Mouse (Mus musculus): Measurements from ENCODE around the gene Ryr1. TPM values are rescaled to one million over a fixed set of nuclear protein-coding genes. Genes with fewer than 3 reads are reported as not detected.
"Not testable (repeated sequence)": the region's sequence is repeated elsewhere in the genome, so short reads cannot be mapped to it uniquely, and the experiment has no call there.

The Ryr1 gene
- total RNA-seq, 4 experiments from 2014 or later, result 1,847 to 2,398 (median 2,093) TPM

DNA sequence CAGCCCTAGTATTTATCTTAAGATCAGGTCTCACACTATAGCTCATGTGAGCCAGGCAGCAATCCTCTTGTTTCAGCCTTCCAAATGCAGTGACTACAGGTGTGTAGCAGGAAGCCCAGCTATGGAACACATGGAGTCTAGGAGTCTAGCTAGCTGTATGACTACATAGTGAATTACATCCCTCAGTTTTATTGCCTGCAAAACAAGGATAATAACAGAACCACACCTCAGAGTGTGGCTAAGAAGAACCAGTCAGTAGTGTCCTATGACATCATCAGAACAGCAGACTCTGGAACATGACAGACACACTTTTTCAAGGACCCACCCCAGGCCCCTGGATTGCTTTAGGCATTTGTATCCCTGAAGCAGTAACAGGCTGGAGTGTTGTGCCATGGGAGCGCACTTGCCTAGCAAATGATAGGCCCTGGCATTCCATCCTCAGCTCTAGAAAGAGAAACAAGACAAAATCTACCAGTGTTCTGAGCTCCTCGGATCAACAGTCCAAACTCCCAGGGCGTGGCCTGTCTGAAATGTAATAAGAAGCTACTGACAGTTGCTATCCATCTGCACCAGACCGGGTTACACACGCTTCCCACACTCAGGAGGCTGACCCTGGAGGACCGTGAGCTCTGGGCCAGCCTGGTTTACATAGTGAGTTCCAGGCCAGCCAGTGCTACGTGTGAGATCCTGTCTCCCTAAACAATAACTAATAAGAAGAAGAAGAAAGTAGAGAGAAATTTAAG, 21.8 kb upstream of the Ryr1 start:
- DNase-seq (ENCODE audit: low spot score in 2 of 2), result no peak

DNA sequence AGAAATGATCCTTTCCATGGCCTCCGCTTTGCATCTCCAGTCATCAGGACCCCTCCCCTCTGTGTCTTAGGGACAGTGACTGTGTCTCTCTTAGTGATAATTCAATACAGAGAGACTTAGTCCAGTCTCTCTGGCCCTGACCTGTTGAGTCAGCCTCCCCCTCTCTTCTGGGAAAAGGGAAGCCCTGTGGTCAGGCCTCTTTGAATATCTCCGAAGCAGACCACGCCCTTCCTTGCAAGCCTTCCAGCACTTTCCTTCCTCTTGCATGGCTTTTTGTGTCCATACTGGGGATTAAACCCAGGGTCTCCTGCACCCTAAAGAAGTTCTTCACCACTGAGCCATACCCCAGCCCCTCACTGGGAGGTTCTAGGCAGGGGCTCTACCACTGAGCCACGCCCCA, 19.0 kb upstream of the Ryr1 start:
- DNase-seq (ENCODE audit: low spot score in 2 of 2), result no peak

DNA sequence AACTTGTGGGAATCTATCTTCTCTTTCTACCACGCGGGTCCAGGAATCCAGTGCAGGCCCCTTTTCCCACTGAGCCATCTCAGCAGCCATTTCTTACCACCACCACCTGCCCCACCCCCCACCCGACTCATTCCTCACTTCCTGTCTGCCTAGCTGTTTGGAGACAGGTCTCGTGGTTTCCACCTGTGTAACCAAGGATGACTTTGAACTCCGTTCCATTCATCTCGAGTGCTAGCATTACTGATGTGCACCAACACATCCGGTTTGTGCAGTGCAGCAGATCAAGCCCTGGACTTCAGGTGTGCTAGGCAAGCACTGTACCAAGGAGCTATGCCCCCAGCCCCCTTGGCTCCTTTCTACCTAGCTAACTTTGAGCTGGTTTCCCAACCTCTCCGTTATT, 16.4 kb upstream of the Ryr1 start:
- DNase-seq (ENCODE audit: low spot score in 2 of 2), result no peak

DNA sequence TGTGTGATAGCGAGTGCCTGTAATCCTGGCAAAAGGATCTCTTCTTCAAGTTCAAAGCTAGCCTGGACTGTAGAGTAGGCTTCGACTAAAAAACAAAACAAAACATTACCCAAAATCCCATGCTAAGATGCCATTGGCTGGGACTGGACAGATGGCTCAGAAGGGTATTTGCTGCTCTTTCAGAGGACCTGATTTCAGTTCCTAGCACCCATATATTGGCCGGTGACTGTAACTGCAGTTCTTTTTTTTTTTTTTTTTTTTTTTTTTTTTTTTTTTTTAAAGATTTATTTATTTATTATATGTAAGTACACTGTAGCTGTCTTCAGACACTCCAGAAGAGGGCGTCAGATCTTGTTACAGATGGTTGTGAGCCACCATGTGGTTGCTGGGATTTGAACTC, 14.3 kb upstream of the Ryr1 start:
- DNase-seq (ENCODE audit: low spot score in 2 of 2), result not testable (repeated sequence)

DNA sequence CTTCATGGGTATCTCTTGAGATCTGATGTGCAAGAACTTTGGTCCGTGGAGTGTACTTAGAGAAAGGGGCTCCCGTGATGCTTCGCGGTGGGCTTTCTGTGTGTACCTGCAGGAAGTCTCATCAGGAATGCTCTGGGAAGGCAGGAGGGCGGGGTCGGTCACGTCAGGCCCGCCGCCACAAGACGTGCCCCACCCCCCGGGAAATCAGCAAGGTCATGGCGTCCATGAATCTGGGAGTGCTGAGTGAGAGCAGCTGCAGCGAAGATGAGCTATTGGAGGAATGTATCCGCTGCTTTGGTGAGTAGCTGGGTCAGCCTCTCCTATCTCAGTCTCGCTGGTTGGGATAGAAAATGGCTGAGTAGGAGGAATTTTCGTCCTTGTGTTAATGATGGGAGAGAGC, 12.4 kb upstream of the Ryr1 start:
- no peak for DNase-seq (ENCODE audit: low spot score in 2 of 2)

DNA sequence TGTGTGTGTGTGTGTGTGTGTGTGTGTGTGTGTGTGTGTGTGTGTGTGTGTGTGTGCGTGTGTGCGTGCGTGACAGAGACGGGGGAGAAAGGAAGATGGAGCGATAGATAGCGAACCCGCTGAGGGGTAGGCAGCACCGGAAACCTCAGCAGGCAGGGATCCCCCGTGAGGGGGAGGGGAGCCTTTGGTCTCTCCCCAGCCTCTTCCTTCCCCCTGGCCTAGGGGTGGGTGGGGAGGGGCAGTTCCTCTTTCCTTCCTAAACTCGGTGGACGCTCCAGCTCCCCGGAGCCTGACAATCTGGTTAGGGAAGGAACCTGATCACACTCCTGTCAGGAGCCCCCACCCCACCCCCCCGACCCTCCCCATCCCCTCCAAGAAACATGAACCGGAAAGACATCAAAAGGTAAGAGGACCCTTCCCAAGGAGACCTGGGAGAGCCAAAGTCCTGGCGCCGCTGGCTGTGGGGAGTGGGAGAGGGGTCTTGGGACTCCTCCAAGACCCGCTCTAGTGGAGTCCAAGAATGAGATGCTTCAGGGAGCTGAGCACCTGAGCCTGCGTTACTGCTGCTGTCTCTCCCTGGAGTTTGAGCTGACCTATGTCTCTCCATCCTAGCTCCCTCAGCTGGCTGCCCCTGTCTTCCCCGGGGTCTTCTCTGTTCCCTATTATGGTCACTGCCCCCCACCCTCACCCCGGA, 9.9 kb upstream of the Ryr1 start, which contains the start of gene Rasgrp4:
Gene Rasgrp4 (plus strand): TSS at position 159 of the 694 bp plus-strand sequence.
- no peak for DNase-seq (ENCODE audit: low spot score in 2 of 2)

DNA sequence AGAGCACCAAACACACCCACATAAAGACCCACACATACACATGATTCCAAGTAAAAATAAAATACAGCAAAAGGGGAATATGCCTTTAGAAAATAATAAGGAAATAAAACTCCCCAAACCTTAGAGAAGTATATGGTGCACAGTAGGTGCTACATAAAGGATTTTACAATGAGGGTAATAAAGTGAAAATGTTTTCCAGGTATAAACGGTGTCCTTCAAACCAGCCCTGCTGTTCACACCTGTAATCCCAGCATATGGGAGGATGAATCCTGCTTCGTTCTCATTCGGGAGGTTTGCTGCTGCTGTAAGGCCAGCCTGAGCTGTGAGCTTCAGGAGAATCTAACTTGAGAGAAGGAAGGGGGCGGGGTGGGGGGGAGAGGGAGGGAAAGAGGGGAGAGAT, 9.3 kb upstream of the Ryr1 start:
- no peak for DNase-seq (ENCODE audit: low spot score in 2 of 2)

DNA sequence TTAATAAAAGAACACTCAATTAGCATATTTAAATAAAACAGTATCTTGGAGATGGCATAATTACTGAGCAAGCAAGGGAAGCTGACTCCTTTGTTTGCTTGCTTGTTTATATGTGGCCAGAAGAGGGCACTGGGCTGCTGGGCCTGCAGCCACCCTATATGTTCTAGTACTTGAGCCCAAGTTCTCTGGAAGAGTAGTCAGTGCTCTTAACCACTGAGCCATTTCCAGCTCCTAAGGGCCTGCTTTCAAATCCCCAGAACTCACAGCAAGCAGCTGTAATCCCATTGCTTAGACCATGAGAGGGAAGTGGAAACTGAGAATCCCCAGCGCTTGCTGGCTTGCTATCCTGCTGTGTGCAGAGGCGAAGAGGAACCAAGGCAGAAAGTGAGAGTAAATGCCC, 3.7 kb upstream of the Ryr1 start:
- DNase-seq (ENCODE audit: low spot score in 2 of 2), result no peak

DNA sequence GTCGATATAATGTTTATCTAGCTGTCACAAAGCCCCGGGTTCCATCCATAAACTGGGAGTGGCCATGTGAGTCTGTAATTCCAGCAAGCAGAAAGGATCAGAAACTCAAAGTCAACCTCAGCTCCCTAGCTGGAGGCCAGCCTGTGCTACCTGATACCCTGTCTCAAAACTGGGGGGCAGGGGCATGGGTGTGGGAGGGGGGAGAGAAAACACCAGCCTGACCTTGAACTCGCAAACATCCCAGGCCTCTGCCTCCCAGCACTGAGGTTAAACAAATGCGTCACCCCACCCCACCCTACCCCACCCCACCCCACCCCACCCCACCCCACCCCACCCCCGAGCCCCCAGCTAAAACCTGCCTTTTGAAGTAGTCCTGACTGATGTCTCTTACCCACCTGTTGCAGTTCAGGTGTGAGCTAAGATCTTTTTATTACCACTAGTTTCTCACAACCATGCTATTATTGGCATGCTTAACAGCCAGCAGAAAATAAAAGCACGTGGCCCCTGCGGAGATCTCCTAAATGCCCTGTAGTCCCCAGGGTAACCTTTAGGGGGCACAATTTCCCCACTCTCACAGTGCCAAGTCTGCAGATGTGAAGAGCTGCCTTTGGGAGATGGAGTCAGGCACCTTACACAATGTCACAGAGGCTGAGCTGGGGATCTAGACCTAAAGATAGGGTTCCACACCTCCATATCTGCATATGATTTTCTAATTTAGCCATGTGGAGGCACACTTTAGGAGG, 1.4 kb upstream of the Ryr1 start:
- peak; percentile 74 to 79 for DNase-seq (ENCODE audit: low spot score in 2 of 2)

DNA sequence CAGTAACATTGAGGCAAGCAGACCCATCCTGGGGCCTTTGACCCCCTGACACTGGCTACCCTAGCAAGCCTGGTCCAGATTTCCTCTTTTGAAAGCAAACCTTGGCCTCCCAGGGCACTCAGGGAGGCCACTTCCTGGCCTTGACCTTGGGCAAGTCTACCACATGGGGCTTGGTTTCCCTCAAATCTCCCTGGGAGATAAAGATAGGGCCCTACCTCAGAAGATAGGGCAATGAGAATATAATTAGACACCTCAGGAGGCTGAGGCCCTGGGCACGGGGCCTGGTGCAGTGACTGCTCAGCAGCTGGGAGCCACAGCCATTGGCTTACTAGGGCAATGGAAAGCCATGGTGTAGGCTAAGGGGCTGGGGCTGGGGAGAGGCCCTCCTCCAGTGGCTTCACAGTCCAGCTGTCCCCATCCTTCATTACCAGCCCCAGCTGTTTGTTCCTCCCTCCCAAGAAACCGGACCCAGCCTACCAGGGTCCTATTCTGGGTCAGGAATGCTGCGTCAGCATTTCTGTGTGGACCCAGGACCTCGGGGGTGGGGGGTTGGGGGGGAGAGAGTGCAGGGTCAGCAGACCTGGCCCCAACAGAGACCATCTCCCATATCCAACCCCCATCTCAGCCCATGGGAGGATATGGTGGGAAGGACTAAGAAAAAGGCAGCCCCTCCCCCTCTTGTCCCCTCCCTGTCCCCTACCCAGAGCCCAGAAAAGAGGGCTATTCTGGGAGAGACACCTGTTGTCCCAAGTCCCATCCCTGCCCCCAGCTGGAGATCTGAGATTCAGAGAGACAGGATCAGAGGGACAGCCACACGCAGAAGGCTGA, 1.2 kb downstream of the Ryr1 start:
- peak; percentile 77 to 90 for DNase-seq (ENCODE audit: low spot score in 2 of 2)

DNA sequence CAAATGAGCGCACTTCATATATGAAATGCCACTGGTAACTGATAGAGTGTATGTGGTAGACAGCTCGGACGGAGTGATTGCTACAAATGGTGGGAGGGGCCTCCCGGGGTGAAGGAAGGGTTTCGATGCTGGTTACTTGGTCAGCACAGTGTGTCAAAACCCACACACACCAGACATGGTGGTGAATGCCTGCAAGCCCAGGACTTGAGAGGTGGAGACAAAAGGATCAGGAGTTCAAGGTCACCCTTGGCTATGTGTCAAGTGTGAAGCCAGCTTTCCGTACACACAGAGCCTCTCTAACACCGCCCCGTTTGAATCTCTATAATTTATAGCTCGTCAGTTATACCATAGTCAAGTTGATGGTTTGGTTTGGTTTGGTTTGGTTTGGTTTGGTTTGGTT, 2.2 kb downstream of the Ryr1 start:
- no peak for DNase-seq (ENCODE audit: low spot score in 2 of 2)

DNA sequence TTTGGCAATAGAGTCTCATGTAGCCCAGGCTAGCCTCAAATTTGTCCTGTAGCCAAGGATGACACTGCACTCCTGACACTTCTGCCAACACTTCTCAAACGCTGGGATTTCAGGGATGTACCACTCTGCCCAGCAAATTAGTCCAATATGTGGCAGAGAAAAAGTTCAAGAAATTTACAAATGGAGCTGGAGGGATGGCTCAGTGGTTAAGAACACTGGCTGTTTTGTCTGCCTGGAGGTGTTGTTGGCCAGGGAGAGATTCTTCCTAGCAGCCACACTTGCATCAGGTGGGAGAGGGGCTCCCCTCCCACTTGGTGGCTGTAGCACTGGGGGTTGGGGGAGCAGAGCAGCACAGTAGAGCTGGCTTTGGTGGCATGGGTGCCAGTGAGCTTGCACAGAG, 5.5 kb downstream of the Ryr1 start:
- no peak for DNase-seq (ENCODE audit: low spot score in 2 of 2)

DNA sequence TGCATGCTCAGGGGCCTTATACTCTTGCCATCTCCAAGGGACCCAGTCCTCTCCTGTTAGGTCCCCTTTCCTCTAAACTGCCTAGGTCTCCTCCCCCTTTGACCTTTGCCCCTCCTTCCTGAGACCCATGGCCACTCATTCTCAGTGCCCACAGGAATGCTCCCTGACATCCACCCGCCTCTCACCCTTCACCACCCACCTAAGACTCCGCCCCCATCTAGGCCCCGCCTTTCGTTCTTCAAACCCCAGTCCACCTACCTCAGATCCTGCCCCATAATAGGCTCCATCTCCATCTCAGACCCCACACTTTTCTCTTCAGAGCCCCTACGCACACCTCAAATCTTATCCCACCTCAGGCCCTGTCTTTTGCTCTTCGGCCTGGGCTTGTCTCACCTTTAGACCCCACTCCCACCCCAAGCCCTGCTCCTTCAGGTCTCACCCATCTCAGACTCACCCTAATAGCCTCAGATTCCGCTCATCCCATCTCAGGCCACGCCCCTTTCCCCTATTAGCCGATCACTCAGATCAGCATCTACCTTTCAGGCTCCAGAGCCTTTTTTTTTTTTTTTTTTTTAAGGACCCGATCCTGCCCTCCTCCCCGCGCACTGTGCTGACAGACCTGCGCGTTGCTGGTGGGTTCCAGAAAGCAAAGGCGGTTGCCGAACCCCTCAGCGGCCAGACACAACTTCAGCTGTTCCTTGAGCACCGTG, 6.7 kb downstream of the Ryr1 start:
- DNase-seq (ENCODE audit: low spot score in 2 of 2), result no peak

DNA sequence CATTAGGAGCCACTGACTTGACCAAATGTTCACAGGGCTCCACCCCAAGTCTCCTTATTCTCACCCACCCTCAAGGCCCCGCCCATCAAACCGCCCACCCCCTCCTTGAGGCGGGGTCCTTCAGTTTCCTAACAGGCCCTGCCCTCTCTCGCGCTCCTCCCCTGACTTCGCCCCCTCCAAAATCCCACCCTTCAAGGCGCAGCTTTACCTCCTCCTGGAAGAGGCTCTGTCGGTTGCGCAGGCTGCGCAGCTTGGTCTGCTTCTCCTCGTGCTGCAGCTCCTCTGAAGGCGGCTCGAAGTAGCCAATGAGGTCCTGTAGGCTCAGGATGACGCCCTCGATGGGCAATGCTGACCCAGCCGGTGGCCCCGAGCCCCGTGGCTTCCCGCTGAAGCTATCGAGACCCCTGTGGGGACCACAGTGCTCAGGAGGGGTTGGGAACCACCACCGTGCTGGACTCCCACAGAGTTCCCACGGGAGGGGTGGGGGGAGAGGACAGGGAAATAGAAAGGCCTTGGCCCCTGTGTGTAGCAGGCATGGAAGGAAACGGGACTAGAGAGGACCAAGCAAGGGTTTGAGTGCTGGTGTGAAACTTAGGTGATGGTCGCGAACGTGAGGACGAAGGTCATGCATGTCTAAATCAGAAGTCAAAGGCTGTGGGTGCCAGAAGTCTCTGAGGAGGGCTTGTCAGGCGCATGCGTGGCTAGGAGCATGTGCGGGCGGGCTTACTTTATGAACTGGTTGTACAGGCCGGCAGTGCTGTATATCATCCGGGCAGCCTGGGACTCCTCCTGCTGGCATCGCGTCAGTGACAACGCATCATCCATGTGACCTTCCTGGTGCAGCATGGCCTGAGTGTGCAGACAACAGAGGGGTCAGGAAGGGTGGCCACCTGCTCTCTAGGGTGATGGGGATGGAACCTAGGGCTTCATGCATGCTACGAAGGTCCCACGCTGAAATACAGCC, 15.7 kb downstream of the Ryr1 start:
- peak in 1 of 2 experiments; percentile 36 for DNase-seq (ENCODE audit: low spot score in 2 of 2)

DNA sequence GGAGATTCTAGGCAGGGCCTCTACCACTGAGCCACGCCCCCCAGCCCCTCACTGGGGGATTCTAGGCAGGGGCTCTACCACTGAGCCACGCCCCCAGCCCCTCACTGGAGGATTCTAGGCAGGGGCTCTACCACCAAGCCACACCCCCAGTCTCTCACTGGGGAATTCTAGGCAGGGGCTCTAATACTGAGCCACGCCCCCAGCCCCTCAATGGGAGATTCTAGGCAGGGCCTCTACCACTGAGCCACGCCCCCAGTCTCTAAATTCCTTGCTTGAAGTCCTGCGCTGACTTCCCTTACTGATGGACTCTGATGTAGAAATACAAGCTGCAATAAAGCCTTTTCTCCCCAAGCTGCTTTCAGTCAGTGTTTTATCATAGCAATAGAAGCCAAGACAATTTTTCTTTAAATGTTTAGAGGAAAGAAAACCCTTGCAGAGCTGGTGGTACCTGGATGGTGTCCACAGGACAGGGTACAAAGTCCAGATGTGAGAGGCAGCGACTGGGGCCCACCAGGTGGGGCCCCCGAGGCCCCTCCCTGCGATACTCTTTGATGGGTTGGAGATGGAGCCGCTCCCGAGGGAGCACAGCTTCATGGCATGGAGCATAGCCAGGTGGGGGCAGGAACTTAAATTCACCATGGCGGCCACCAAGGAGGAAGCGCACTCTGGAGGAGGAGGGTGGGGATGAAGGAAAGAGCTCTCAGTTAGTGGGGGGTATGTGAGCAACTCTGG, 23.5 kb downstream of the Ryr1 start:
- DNase-seq (ENCODE audit: low spot score in 2 of 2), result no peak

DNA sequence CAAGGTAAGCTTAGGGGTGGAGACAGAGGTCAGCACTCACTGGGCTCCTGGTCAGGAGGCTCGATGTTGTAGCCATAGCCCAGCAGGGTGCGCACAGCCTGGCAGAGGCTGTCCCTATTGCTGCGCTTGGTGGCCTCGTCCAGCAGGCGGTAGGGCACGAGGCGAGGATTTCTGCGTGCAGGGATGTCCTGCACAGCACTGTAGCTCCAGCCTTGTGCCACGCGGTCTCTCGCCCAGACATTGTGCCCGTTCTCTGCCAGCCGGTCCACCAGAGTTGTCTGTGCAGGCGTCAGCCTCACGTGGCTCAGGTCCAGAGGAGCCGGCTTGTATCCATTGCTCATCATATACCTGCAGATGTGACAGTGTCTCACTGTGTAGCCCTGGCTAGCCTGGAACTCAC, 27.8 kb downstream of the Ryr1 start:
- no peak for DNase-seq (ENCODE audit: low spot score in 2 of 2)

DNA sequence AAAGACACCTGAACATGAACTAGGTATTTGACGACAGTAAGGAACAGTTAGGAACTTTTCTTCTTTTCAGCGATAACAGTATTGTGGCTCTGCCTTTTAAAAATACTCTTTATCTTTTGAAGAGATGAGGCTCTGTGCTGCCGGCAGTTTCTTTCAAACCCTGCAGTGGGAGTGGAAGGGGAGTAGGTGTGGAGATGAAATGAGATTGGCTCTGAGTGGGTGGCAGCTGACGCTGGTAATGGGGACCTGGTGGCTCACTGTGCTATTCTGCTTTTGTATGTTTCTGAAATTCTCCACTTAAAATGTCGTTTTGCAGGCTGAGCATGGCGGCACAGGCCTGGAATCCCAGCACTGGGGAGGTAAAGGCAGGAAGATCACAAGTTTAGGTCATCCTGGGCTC, 36.2 kb downstream of the Ryr1 start:
- no peak for DNase-seq (ENCODE audit: low spot score in 2 of 2)

DNA sequence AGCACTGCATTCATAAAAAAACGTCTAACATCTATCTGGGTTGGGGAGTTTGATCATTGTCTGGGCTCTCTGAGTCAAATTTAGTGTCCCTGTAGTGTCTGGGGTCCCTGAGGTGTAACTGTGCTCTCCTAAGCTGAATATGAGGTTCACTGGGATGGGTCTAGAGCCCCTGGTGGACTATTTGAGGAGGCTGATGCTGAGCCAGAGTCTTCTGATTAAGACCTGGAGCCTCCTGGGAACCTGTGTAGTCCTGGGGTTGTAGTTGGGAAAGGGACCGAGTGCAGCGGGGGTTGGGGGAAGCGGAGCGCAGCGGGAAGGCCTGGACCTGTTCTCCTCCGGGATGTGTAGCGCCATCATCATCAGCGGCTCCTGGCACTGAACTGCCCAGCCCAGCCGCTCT, 38.1 kb downstream of the Ryr1 start:
- DNase-seq (ENCODE audit: low spot score in 2 of 2), result no peak

DNA sequence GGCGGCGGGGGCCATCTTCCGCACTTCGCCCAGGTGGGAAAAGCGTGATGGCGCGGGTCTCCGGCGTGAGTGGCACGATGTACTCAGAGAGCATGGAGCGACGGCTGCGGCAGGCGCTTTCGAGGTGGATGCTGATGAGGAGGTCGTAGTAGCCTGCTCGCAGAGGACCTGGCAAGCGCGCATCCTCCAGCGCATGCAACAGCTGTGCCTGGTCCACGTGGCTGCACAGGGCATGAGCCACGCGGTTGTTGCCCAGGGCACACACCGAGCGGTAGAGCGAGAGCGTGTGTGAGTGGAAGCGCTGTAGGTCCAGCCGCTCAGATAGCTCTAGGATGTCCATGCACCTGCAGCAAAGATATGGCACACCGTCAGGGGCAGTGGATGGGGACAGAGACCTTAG, 39.0 kb downstream of the Ryr1 start:
- no peak for DNase-seq (ENCODE audit: low spot score in 2 of 2)

All from gastrocnemius, adult 8-10 months (tissue).